Mouse (Mus musculus) heart, embryonic 13.5 days (tissue): Measurements from ENCODE around the gene Auts2. TPM values are rescaled to one million over a fixed set of nuclear protein-coding genes. Genes with fewer than 3 reads are reported as not detected.
A peak's percentile ranks its signal among the peaks of the same experiment; 100 is the strongest.

Experiments used
- ATAC-seq: fragments of 200-750 bp; cut with Nextera tagmentation; 2 replicates; pipeline ENCODE4 v1.8.0; 2017; ENCODE audit warnings: moderate TSS enrichment; ENCODE audit not compliant: insufficient number of reproducible peaks, low FRiP score, low TSS enrichment; ENCODE audit errors: extremely low read depth
- H3K27ac ChIP-seq: fragments of 300-500 bp; sonication (generic); replicated peaks from 2 replicates; pipeline ENCODE4 v1.5.1; 2015; ENCODE audit warnings: moderate library complexity, mild to moderate bottlenecking, inconsistent platforms
- H3K27me3 ChIP-seq: fragments of 300-500 bp; sonication (generic); replicated peaks from 2 replicates; pipeline ENCODE4 v1.6.1; 2015; ENCODE audit warnings: mild to moderate bottlenecking, inconsistent platforms
- H3K36me3 ChIP-seq: fragments of 300-500 bp; sonication (generic); 2 replicates; pipeline ENCODE4 v1.6.1; 2015; ENCODE audit warnings: mild to moderate bottlenecking, inconsistent platforms
- H3K4me1 ChIP-seq: fragments of 300-500 bp; sonication (generic); 2 replicates; pipeline ENCODE4 v1.6.1; 2015; ENCODE audit warnings: inconsistent platforms
- H3K4me2 ChIP-seq: fragments of 300-500 bp; sonication (generic); 2 replicates; pipeline ENCODE4 v1.6.1; 2015; ENCODE audit warnings: inconsistent platforms, mild to moderate bottlenecking, moderate library complexity
- H3K4me3 ChIP-seq: fragments of 300-500 bp; sonication (generic); 2 replicates; pipeline ENCODE4 v1.5.1; 2015; ENCODE audit warnings: moderate library complexity, mild to moderate bottlenecking, inconsistent platforms
- H3K9ac ChIP-seq: fragments of 300-500 bp; sonication (generic); 2 replicates; pipeline ENCODE4 v1.6.1; 2015; ENCODE audit warnings: inconsistent platforms, mild to moderate bottlenecking, moderate library complexity
- H3K9me3 ChIP-seq: fragments of 300-500 bp; sonication (generic); 2 replicates; pipeline ENCODE4 v1.6.1; 2016; ENCODE audit warnings: inconsistent platforms
- WGBS: fragments of 180-500 bp; shearing (Covaris S2); methylation state at CpG from one replicate; pipeline ENCODE4 v1.1.7; 2015; ENCODE audit warnings: mixed read lengths; 5-methylcytosine and 5-hydroxymethylcytosine counted together
- polyA plus RNA-seq: library from polyadenylated mRNA; unstranded; fragments of >200 nt; fragmentation: Nextera tagmentation; extraction: Ambion mirVana; gene quantifications from 2 replicates; pipeline ENCODE4 v1.2.1, GENCODE M21; 2015

Gene Auts2
- polyA plus RNA-seq, 1 experiment from 2014 or later, result 13.8 TPM

DNA sequence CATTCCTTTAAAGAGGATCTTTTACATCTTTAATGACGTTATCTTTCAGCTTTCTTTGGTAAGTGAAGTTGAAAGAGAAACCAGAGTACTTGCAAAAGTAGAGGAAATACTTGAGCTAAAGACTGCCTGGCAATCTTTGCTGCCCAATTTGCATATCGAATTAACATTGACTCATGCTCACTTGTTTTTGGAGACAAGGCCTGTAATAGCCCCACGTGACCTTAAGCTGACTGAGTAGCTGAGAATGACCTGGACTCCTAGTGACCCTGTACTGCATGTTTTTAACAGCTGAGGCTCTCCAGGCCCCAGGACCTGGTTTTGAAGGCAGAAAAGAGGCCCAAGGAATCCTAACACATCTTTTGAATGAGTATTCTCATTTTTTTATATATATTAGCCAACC is 259.4 kb downstream of the Auts2 start:
- H3K4me2 ChIP-seq, result no peak overlapping the region
- no peak overlapping the region for H3K9ac ChIP-seq
- H3K27me3 ChIP-seq, result no peaks in the 10 kb centered on the region
- no peak overlapping the region for H3K4me3 ChIP-seq
- ATAC-seq, result no peak
- WGBS, result 73% methylated on average over 3 of the region's 3 CpGs
- no peak overlapping the region for H3K27ac ChIP-seq
- H3K4me1 ChIP-seq, result peaks cover 24% of the 10 kb centered on the region
- no peaks in the 10 kb centered on the region for H3K9me3 ChIP-seq
- H3K36me3 ChIP-seq, result no peaks in the 10 kb centered on the region

DNA sequence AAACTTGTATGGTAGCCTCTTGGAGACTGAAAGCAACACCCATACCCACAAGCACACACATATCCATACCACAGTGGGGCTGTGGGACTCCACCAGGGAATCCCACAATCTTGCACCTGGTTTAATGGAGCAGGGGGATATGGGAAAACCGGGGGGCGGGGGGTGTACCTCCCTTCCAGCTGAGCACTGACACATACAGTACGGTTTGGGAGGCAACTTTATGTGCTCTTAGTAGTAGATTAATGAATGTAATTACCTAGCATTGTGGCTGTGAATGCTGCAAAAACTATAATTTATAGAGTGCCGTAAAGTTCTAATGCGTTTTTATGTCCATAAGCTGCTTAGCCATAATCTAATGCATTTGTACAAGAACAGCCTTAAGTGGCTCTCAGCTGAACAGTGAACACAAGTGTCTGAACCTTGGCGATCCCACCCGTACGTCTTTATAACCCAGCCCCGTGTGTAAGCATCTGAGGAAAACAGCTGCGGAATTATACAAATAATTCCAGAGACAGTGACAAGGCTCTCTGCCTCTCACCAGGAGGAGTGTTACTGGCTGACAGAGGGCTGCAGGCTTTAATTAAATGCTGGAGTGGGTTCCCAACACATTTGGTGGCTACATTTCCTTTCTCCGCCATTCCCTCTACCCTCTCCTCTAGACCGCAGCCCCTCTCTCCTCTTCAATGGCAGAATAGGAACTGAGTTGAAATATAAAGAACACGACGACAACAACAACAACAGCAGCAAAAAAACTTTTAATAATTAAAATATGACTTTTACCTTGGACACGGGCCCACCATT is 268.8 kb downstream of the Auts2 start:
- Histone ChIP-seq H3K27me3 (no peaks in the 10 kb centered on the region), H3K4me1 (peaks cover 59% of the 10 kb centered on the region), H3K4me3 (no peak overlapping the region), H3K36me3 (no peaks in the 10 kb centered on the region), H3K9ac (no peak overlapping the region), H3K27ac (no peak overlapping the region), H3K9me3 (no peaks in the 10 kb centered on the region), H3K4me2 (no peak overlapping the region)
- 83% methylated on average over 15 of the region's 15 CpGs for WGBS
- ATAC-seq, result no peak

DNA sequence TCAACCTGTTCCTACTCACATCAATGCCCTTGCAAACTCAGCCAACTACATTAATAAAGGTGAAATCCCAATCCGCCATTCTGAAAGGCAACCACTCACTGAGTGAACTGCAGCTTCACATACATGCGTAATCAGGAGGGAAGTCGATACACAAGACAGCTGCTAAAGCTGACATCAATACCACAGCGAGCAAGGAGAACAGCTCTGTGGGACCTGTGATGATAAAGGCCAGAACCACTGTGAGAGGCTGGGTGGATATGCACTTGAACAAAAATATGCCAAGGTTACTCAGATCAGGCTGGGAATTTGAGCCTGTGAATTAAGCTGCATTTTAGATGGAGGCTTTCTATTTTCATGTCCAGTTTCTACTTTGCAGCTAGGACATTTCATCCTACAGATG is 271.0 kb downstream of the Auts2 start:
- H3K4me3 ChIP-seq, result no peak overlapping the region
- H3K4me1 ChIP-seq, result peaks cover 48% of the 10 kb centered on the region
- H3K4me2 ChIP-seq, result peak overlapping the region; percentile 16; the same call in 1 of the 2 replicates
- WGBS, result 28% methylated on average over 4 of the region's 4 CpGs
- ATAC-seq, result no peak
- no peaks in the 10 kb centered on the region for H3K36me3 ChIP-seq
- no peak overlapping the region for H3K9ac ChIP-seq
- peak overlapping the region; percentile 56 for H3K27ac ChIP-seq
- no peaks in the 10 kb centered on the region for H3K9me3 ChIP-seq
- H3K27me3 ChIP-seq, result no peaks in the 10 kb centered on the region

DNA sequence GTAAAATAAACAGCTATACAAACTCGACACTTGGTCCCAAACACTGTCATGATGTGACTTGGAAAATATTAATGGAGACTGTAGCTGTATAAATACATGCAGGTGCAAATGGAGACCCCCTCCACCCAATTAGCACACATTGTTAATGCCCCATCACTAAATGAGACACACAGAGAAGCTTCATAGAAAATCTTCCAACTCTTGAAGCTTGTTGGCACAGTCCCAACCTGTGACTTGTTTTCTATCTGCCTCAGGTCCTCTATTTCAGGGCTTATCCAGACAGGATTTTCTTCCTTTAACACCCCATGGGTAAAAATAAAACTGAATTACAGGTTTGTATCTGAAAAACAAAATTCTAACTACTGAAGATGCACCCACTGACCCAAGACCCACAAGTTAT is 272.2 kb downstream of the Auts2 start:
- no peak overlapping the region for H3K4me2 ChIP-seq
- H3K4me3 ChIP-seq, result no peak overlapping the region
- H3K9me3 ChIP-seq, result no peaks in the 10 kb centered on the region
- no peaks in the 10 kb centered on the region for H3K36me3 ChIP-seq
- H3K9ac ChIP-seq, result no peak overlapping the region
- H3K27ac ChIP-seq, result no peak overlapping the region
- peaks cover 44% of the 10 kb centered on the region for H3K4me1 ChIP-seq
- no peak for ATAC-seq
- WGBS, result 78% methylated on average over 1 of the region's 1 CpGs
- no peaks in the 10 kb centered on the region for H3K27me3 ChIP-seq

DNA sequence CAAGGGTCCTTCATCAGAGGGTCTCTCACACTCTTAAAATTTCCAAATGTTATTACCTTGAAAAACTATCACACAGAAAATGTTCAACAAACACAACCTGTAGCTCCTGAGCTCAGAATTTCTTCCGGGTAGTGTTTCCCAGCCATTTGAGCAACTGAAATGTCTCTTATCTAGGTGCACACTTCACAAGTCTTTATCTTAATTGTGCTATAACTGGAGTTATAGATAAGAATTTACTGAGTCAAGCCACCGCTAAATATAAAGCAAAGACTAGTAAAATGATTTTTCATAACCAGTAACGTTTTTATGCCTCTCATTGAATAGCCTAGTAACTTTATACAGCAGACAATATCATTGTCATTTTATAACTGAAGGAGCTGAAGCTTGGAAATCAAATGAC is 273.1 kb downstream of the Auts2 start:
- Histone ChIP-seq H3K36me3 (no peaks in the 10 kb centered on the region), H3K4me3 (no peak overlapping the region), H3K4me2 (no peak overlapping the region), H3K9ac (no peak overlapping the region), H3K4me1 (peaks cover 48% of the 10 kb centered on the region), H3K9me3 (no peaks in the 10 kb centered on the region), H3K27ac (no peak overlapping the region), H3K27me3 (no peaks in the 10 kb centered on the region)
- no peak for ATAC-seq
- 28% methylated on average over 3 of the region's 3 CpGs for WGBS

DNA sequence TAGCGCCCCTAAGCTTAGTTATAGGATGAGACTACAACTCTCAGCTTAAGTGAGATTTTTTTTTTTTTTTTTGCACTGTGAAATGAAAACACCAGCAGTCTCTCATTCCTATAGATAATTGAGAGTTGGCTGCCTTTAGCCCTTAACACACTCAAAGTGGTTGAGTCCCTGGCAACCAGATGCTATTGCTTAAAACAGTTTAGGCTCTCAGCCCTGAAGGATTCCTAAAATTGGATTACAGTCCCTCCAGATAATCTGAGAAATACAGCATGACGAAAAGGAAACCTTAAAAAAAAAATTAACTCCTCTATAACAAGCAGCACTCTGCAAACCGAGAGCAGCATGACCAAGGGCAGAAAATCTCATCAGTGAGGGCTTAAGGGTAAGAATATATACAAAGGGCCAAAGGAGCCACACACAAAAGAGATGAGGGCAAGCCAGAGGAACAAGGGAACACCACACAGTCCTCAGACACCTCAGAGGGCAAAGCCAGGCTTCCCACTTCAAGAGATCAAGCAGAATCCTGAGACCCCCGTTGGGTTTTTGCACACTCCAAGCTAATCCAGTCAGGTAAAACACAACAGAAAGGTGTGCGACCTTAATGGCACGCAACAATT is 274.7 kb downstream of the Auts2 start:
- H3K27me3 ChIP-seq, result no peaks in the 10 kb centered on the region
- H3K4me2 ChIP-seq, result no peak overlapping the region
- H3K4me3 ChIP-seq, result no peak overlapping the region
- H3K27ac ChIP-seq, result no peak overlapping the region
- WGBS, result 72% methylated on average over 6 of the region's 6 CpGs
- H3K9ac ChIP-seq, result no peak overlapping the region
- H3K9me3 ChIP-seq, result no peaks in the 10 kb centered on the region
- no peak for ATAC-seq
- H3K36me3 ChIP-seq, result no peaks in the 10 kb centered on the region
- peaks cover 55% of the 10 kb centered on the region for H3K4me1 ChIP-seq

- 50% methylated on average over 1 of the region's 1 CpGs for WGBS
- no peaks in the 10 kb centered on the region for H3K27me3 ChIP-seq
- no peak overlapping the region for H3K4me3 ChIP-seq
- no peak overlapping the region for H3K9ac ChIP-seq
- no peak for ATAC-seq
- H3K36me3 ChIP-seq, result no peaks in the 10 kb centered on the region
- peaks cover 27% of the 10 kb centered on the region for H3K4me1 ChIP-seq
- H3K9me3 ChIP-seq, result no peaks in the 10 kb centered on the region
- H3K4me2 ChIP-seq, result no peak overlapping the region
- no peak overlapping the region for H3K27ac ChIP-seq
These were observed 278.1 kb downstream of the Auts2 start for GRCm38 (mm10) chr5:132265015-132265414.

- H3K9ac ChIP-seq, result no peak overlapping the region
- H3K4me1 ChIP-seq, result peaks cover 25% of the 10 kb centered on the region
- no peaks in the 10 kb centered on the region for H3K9me3 ChIP-seq
- no peak for ATAC-seq
- H3K4me2 ChIP-seq, result no peak overlapping the region
- no peaks in the 10 kb centered on the region; the same call in 1 of the 2 replicates for H3K36me3 ChIP-seq
- no peaks in the 10 kb centered on the region for H3K27me3 ChIP-seq
- WGBS, result 72% methylated on average over 1 of the region's 1 CpGs
- H3K4me3 ChIP-seq, result no peak overlapping the region
- H3K27ac ChIP-seq, result no peak overlapping the region
These were observed 281.4 kb downstream of the Auts2 start for GRCm38 (mm10) chr5:132261750-132262149.

- no peak overlapping the region for H3K4me3 ChIP-seq
- no peak overlapping the region for H3K27ac ChIP-seq
These were observed 284.3 kb downstream of the Auts2 start for GRCm38 (mm10) chr5:132258882-132259281.

GRCm38 (mm10) chr5:132255579-132255978 is 287.6 kb downstream of the Auts2 start:
- Histone ChIP-seq H3K9ac (no peak overlapping the region), H3K4me1 (peaks cover 10% of the 10 kb centered on the region; the same call in 1 of the 2 replicates), H3K27me3 (no peaks in the 10 kb centered on the region), H3K36me3 (no peaks in the 10 kb centered on the region; the same call in 1 of the 2 replicates), H3K9me3 (no peaks in the 10 kb centered on the region), H3K27ac (no peak overlapping the region), H3K4me2 (no peak overlapping the region), H3K4me3 (no peak overlapping the region)
- WGBS, result 72% methylated on average over 8 of the region's 8 CpGs
- no peak for ATAC-seq

More at GRCm38 (mm10) chr5:132258882-132259281, 284.3 kb downstream of the Auts2 start:
- ATAC-seq, result no peak
- H3K27me3 ChIP-seq, result no peaks in the 10 kb centered on the region
- peaks cover 12% of the 10 kb centered on the region for H3K4me1 ChIP-seq
- no peaks in the 10 kb centered on the region; the same call in 1 of the 2 replicates for H3K36me3 ChIP-seq
- 82% methylated on average over 11 of the region's 11 CpGs for WGBS
- no peaks in the 10 kb centered on the region for H3K9me3 ChIP-seq
- H3K4me2 ChIP-seq, result no peak overlapping the region
- H3K9ac ChIP-seq, result no peak overlapping the region

DNA sequence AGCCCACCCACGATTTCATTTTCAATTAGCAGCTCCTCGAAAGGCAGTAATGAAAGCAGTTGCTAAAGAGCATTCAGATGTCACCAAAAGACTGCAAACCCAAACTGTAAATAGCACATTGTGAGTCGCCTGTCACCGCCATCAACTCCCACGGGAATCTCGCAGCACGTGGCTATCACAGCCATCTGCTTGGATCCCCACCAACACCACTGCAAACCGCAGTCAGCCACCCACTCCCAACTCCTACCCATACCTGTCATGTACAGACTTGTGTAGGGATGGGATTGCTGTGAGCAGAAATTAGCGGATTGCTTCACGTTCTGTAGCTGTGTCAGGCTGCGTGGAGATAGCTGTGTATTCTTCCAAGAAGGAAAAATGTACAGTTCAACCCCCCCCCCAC is 293.6 kb downstream of the Auts2 start:
- Histone ChIP-seq H3K27ac (no peak overlapping the region), H3K9me3 (no peaks in the 10 kb centered on the region), H3K36me3 (no peaks in the 10 kb centered on the region), H3K9ac (no peak overlapping the region), H3K27me3 (no peaks in the 10 kb centered on the region), H3K4me2 (no peak overlapping the region), H3K4me3 (no peak overlapping the region), H3K4me1 (peaks cover 22% of the 10 kb centered on the region)
- no peak for ATAC-seq
- WGBS, result 56% methylated on average over 11 of the region's 11 CpGs

DNA sequence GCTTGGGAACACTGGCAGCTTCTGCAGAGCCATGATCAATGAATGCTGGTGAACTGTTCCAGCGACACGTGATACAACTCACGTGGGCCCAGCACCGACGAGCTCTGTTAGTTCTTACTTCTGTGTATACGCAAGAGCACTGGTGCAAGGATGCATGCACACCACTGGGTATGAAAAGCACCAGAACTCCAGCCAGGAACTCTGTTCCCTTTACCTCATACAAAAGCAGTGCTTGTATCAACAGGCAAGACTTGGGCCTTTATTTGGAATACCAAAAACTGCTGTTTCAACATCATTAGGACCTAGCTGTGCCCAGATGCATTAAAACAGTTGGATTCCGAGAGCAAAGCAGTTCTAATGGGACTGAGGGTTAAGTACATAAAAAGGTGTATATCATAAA is 295.1 kb downstream of the Auts2 start:
- 65% methylated on average over 7 of the region's 7 CpGs for WGBS
- Histone ChIP-seq H3K9ac (no peak overlapping the region), H3K4me3 (no peak overlapping the region), H3K4me2 (no peak overlapping the region), H3K4me1 (peaks cover 22% of the 10 kb centered on the region), H3K36me3 (no peaks in the 10 kb centered on the region), H3K27me3 (no peaks in the 10 kb centered on the region), H3K27ac (no peak overlapping the region), H3K9me3 (no peaks in the 10 kb centered on the region)
- no peak for ATAC-seq
